Mouse (Mus musculus) heart, embryonic 14.5 days (tissue): ENCODE data around the gene Rd3l. TPM values are rescaled to one million over a fixed set of nuclear protein-coding genes. Genes with fewer than 3 reads are reported as not detected.
A peak's percentile ranks its signal among the peaks of the same experiment; 100 is the strongest.

ENCODE experiments used
- ATAC-seq: fragments of 200-750 bp; cut with Nextera tagmentation; 2 replicates; pipeline ENCODE4 v1.8.0; 2017; ENCODE audit warnings: low read depth, moderate TSS enrichment; ENCODE audit not compliant: insufficient number of reproducible peaks, insufficient read depth, low FRiP score
- H3K27ac ChIP-seq, 2 experiments: fragments of 200-500 bp in 1 of 2; fragments of 300-500 bp in 1 of 2; sonication (generic) in 1 of 2; replicated peaks in 1 of 2; 2 replicates each; pipeline ENCODE4 v1.5.1; 2012 to 2014; ENCODE audit warnings: low read depth in 2 of 2, low read length in 2 of 2, control low read depth in 1 of 2, mild to moderate bottlenecking in 1 of 2, mixed read lengths in 1 of 2; ENCODE audit not compliant: control insufficient read depth in 1 of 2, insufficient read depth in 1 of 2
- H3K27me3 ChIP-seq: fragments of 300-500 bp; sonication (generic); 2 replicates; pipeline ENCODE4 v1.6.1; 2014; ENCODE audit warnings: mild to moderate bottlenecking, low read length, control low read depth; ENCODE audit not compliant: control insufficient read depth, insufficient read depth
- H3K36me3 ChIP-seq: fragments of 300-500 bp; sonication (generic); 2 replicates; pipeline ENCODE4 v1.6.1; 2014; ENCODE audit warnings: mild to moderate bottlenecking, control low read depth, low read length, mixed read lengths; ENCODE audit not compliant: control insufficient read depth, insufficient read depth
- H3K4me1 ChIP-seq, 2 experiments: fragments of 200-500 bp in 1 of 2; fragments of 300-500 bp in 1 of 2; sonication (generic) in 1 of 2; 2 replicates each; pipeline ENCODE4 v1.6.1; 2012 to 2014; ENCODE audit warnings: low read length in 2 of 2, control low read depth in 1 of 2, mixed read lengths in 1 of 2; ENCODE audit not compliant: control insufficient read depth in 2 of 2, insufficient read depth in 2 of 2
- H3K4me2 ChIP-seq: fragments of 300-500 bp; sonication (generic); 2 replicates; pipeline ENCODE4 v1.6.1; 2014; ENCODE audit warnings: mild to moderate bottlenecking, low read length
- H3K4me3 ChIP-seq, 2 experiments: fragments of 200-500 bp in 1 of 2; fragments of 300-500 bp in 1 of 2; sonication (generic) in 1 of 2; 2 replicates each; pipeline ENCODE4 v1.5.1; 2012 to 2014; ENCODE audit warnings: low read length in 2 of 2, mild to moderate bottlenecking in 2 of 2, control low read depth in 1 of 2, low read depth in 1 of 2, moderate library complexity in 1 of 2; ENCODE audit not compliant: control insufficient read depth in 1 of 2, insufficient read depth in 1 of 2
- H3K9ac ChIP-seq: fragments of 300-500 bp; sonication (generic); 2 replicates; pipeline ENCODE4 v1.6.1; 2014; ENCODE audit warnings: mild to moderate bottlenecking, low read length
- H3K9me3 ChIP-seq: fragments of 300-500 bp; sonication (generic); 2 replicates; pipeline ENCODE4 v1.6.1; 2016; ENCODE audit warnings: low read length, control low read depth; ENCODE audit not compliant: control insufficient read depth
- WGBS: fragments of 180-500 bp; shearing (Covaris S2); extraction: QIAGEN DNeasy Blood & Tissue Kit; methylation state at CpG from one replicate; pipeline ENCODE4 v1.1.7; 2014; 5-methylcytosine and 5-hydroxymethylcytosine counted together
- polyA plus RNA-seq: library from polyadenylated mRNA; unstranded; fragments of >200 nt; fragmentation: Nextera tagmentation; extraction: Ambion mirVana; gene quantifications from 2 replicates; pipeline ENCODE4 v1.2.1, GENCODE M21; 2014

Rd3l gene
- polyA plus RNA-seq, 1 experiment from 2014 or later = 1.9 TPM

DNA sequence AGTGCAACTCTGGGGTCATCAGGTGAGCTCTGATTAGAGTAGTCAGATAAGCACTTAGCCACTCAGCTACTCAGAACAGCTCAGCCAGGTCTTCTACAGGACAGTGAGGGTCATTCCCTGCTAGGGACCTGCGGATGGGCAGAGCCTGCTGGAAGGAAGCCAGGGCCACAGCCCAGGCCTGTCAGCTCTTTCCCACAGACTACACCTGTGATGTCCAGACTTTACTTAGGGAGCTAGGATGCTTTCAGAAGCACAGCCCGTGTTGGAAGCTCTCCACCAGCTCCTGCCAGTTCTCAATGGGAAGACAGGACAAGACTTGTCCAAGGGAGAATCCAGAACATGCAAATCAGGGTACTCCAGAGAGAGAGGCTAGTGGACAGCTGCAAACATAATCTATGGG is 47.1 kb downstream of the Rd3l start:
- Histone ChIP-seq H3K4me3 (no peak overlapping the region), H3K4me1 (peaks cover 41 to 44% of the 10 kb centered on the region in 2 experiments), H3K4me2 (no peak overlapping the region), H3K27ac (no peak overlapping the region), H3K9me3 (no peaks in the 10 kb centered on the region), H3K27me3 (no peaks in the 10 kb centered on the region), H3K9ac (no peak overlapping the region), H3K36me3 (no peaks in the 10 kb centered on the region)
- 57% methylated on average over 2 of the region's 2 CpGs for WGBS
- no peak for ATAC-seq

DNA sequence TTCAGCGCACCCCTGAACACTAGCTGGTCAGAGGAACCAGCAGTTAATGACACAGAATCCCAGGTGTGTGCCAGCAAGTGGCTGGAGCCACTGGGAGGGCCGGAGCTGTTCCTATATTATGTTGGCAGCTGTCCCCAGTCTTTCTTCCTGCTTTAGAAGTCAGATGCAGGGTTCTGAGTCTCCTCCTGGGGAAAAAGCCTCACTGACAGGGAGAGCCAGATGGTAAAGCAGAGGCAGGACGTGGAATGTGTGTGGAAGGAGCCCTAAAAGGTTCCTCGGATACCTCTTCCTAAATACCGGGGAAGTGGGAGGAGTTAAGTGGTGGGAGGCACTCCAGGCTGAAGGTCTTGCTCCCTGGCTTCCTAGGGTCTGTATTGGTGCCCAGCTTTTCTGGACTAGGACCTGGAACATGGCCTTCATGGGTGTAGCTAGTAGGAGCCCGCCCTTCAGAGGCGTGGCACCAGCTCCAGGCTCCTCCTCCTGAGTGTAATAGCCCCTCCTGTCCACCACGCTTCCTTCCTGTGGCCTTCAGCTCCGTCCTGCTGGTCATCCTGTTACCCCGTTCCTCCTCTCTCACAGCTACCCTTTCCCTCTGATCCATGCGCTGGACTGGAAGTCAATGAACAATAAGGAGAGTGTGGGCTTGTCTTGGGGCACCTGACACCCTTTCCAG is 47.9 kb downstream of the Rd3l start:
- Histone ChIP-seq H3K27me3 (no peaks in the 10 kb centered on the region), H3K27ac (peak overlapping the region; percentile 19 to 49; a peak in 3 of 4 replicates), H3K9ac (no peak overlapping the region), H3K4me2 (no peak overlapping the region), H3K9me3 (no peaks in the 10 kb centered on the region), H3K36me3 (no peaks in the 10 kb centered on the region), H3K4me3 (no peak overlapping the region), H3K4me1 (peaks cover 35% of the 10 kb centered on the region in 2 experiments)
- WGBS = 59% methylated on average over 11 of the region's 11 CpGs
- peak; percentile 37 for ATAC-seq

DNA sequence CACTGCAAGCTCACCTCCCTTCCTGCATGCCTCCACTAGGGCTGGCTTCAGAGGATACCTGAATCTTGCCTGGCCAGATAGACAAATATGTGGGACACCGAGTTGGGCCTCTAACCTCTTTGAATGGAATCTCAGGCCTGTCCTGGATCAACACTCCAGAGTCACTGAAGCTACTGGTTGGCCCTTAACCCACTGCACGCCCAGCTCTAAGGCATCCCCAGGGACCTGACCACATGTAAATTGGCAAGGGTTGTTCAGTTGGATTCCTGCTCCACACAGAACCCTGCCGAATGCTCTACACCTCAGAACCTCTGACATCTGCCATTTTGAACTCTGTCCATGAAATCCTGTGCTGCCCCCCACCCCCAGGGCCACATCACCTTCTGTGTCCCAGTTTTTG is 48.6 kb downstream of the Rd3l start:
- no peaks in the 10 kb centered on the region for H3K36me3 ChIP-seq
- H3K9me3 ChIP-seq = no peaks in the 10 kb centered on the region
- 55% methylated on average over 3 of the region's 3 CpGs for WGBS
- H3K9ac ChIP-seq = no peak overlapping the region
- no peak overlapping the region for H3K4me2 ChIP-seq
- H3K27me3 ChIP-seq = no peaks in the 10 kb centered on the region
- no peak overlapping the region; a peak in 1 of 4 replicates for H3K27ac ChIP-seq
- no peak for ATAC-seq
- H3K4me1 ChIP-seq = peaks cover 35 to 36% of the 10 kb centered on the region in 2 experiments
- H3K4me3 ChIP-seq = no peak overlapping the region

DNA sequence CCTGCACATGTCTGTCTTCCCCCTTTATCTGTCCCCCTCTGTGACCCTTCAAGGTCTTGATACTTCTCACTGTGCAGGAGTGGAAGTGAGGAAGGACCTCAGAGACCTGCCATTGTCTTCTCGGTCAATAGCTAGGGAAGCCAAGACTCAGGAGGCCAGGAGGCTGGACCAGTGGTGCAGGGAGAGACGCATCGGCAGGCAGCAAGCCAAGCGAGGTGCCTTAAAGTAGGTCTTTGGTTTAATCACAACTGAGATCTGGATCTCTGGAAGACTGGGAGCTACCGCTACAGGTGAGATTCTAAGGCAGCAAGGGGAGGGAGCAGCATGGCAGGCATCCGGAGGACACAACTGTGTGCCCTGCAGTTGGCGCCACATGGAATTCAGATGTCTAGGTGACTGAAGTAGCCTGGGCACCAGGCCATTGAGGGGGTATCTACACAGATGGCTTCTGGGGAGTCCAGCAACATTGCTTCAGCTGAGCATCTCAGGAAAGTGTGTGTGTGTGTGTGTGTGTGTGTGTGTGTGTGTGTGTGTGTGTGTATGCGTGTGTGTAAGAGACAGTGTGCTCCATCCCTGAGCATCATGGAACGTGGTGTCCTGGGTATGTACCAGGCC is 49.6 kb downstream of the Rd3l start:
- Histone ChIP-seq H3K4me3 (no peak overlapping the region), H3K27me3 (no peaks in the 10 kb centered on the region), H3K9me3 (no peaks in the 10 kb centered on the region), H3K36me3 (no peaks in the 10 kb centered on the region), H3K4me2 (no peak overlapping the region), H3K4me1 (peaks cover 34 to 35% of the 10 kb centered on the region in 2 experiments), H3K9ac (no peak overlapping the region), H3K27ac (no peak overlapping the region)
- ATAC-seq = no peak
- WGBS = 75% methylated on average over 9 of the region's 9 CpGs

Other genes with a start within 250 kb of the Rd3l start
- gene Klc1, start 222.5 kb downstream of the Rd3l start, polyA plus RNA-seq = 98.9 and 118 TPM in 2 replicates
- 5.7 and 7.0 TPM in 2 replicates for gene Xrcc3, start 167.4 kb downstream of the Rd3l start, polyA plus RNA-seq
- gene Zfyve21, start 167.1 kb downstream of the Rd3l start, polyA plus RNA-seq = 88.3 and 89.3 TPM in 2 replicates
- gene Ppp1r13b, start 73.2 kb downstream of the Rd3l start, polyA plus RNA-seq = 15.4 and 15.5 TPM in 2 replicates
- 1,909 and 2,053 TPM in 2 replicates for gene Atp5mpl, start 14.3 kb downstream of the Rd3l start, polyA plus RNA-seq
- gene Tdrd9, start 9.8 kb downstream of the Rd3l start, polyA plus RNA-seq = 0.16 and 0.49 TPM in 2 replicates
- 0.15 TPM in 1 of 2 replicates, not detected in the other for gene Aspg, start 125.4 kb upstream of the Rd3l start, polyA plus RNA-seq
- 1.7 and 1.9 TPM in 2 replicates for gene Kif26a, start 164.9 kb upstream of the Rd3l start, polyA plus RNA-seq